Mouse (Mus musculus): ENCODE data around the gene Hemk1. TPM values are rescaled to one million over a fixed set of nuclear protein-coding genes. Genes with fewer than 3 reads are reported as not detected.

Hemk1 gene
- total RNA-seq, 1 experiment, result 29.1 TPM

DNA sequence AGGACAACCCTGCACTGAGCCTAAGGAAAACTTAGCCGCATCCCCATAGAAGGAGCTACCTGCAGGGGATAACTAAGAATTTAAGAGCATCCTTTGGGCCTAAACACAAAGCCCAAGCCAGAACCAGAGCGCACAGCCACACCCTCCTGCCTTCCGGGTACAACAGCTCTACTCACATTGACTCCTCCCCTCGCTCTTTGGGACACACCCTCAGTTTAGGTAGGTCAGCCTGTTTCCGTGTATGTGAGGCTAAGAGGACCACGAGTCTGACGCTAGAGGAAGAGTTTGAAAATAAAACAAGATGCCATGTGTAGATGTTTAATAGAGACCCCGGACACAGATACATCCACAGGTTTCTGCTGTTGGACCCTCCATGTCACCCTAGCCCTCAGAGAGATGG is 49.4 kb downstream of the Hemk1 start:
- in situ Hi-C loops (cut with MboI; ENCODE audit: low sequenced_read_pairs in 2 of 2, unreplicated experiment in 2 of 2), result no loop called here
- Histone ChIP-seq H3K4me1 (ENCODE audit: control insufficient read depth in 2 of 2, insufficient read depth in 2 of 2, low read length in 2 of 2, poor library complexity in 1 of 2) (peaks cover 2 to 25% of the 10 kb centered on the region in 2 experiments; a peak in 3 of 4 replicates), H3K9me3 (ENCODE audit: control insufficient read depth, insufficient read depth, low read depth, low read length) (no peaks in the 10 kb centered on the region), H3K9ac (ENCODE audit: insufficient read depth, low read depth, low read length, poor library complexity, severe bottlenecking) (peak overlapping the region; percentile 71), H3K4me3 (ENCODE audit: insufficient read depth in 1 of 2, low read depth in 1 of 2, low read length in 2 of 2, poor library complexity in 1 of 2, severe bottlenecking in 1 of 2) (peak overlapping the region; percentile 76 to 78), H3K36me3 (ENCODE audit: control insufficient read depth, insufficient read depth, low read length, poor library complexity, severe bottlenecking) (peaks cover 7% of the 10 kb centered on the region; the same call in 1 of the 2 replicates), H3K27ac (ENCODE audit: insufficient read depth, low read depth, low read length, poor library complexity, severe bottlenecking) (peak overlapping the region; percentile 20; the same call in 1 of the 2 replicates)
- DNase-seq (ENCODE audit: low read depth, low spot score), result peak; percentile 69
- TF ChIP-seq MAFK (IDR thresholded peaks at IDR 0.05; ENCODE audit: insufficient read depth, low read depth, low read length) (no peak), ZNF384 (IDR thresholded peaks at IDR 0.05; ENCODE audit: low read depth, low read length) (no peak), HCFC1 (IDR thresholded peaks at IDR 0.05; ENCODE audit: borderline replicate concordance, insufficient read depth, low read length) (no peak), CHD2 (IDR thresholded peaks at IDR 0.05; ENCODE audit: low read depth, low read length) (no peak), ZC3H11A (IDR thresholded peaks at IDR 0.05; ENCODE audit: borderline replicate concordance, low read depth, low read length) (no peak)

DNA sequence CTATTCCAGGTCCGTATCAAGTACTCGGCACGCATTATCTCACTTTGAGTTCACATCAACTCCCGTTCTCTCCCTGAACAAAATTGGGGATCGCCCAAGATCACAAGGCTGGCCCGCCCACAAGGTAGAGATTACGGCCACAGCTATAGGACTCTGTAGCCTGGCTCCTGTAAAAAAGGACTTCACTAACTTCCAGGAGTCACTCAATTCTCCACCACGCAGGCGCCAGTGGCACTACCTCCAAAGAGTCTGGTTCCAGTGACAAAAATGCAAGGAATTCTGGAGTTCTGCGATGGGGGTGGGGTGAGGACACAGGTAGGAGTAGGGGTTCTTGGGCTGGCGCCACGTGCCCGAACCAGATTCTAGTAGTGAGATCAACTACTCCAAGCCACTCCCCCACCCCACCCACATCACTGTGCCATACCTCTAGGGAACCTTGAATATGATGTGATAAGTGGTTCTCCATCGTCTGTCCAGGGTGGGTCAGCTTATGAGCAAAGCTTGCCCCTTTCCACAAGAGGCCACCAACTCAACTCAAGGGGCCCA is 50.0 kb downstream of the Hemk1 start:
- Histone ChIP-seq H3K27ac (ENCODE audit: insufficient read depth, low read depth, low read length, poor library complexity, severe bottlenecking) (no peak overlapping the region), H3K9ac (ENCODE audit: insufficient read depth, low read depth, low read length, poor library complexity, severe bottlenecking) (no peak overlapping the region), H3K9me3 (ENCODE audit: control insufficient read depth, insufficient read depth, low read depth, low read length) (no peaks in the 10 kb centered on the region), H3K4me3 (ENCODE audit: insufficient read depth in 1 of 2, low read depth in 1 of 2, low read length in 2 of 2, poor library complexity in 1 of 2, severe bottlenecking in 1 of 2) (peak overlapping the region; percentile 76 to 78; a peak in 3 of 4 replicates), H3K4me1 (ENCODE audit: control insufficient read depth in 2 of 2, insufficient read depth in 2 of 2, low read length in 2 of 2, poor library complexity in 1 of 2) (peaks cover 2 to 25% of the 10 kb centered on the region in 2 experiments; a peak in 3 of 4 replicates), H3K36me3 (ENCODE audit: control insufficient read depth, insufficient read depth, low read length, poor library complexity, severe bottlenecking) (peaks cover 7% of the 10 kb centered on the region; the same call in 1 of the 2 replicates)
- no peak for DNase-seq (ENCODE audit: low read depth, low spot score)
- in situ Hi-C loops (cut with MboI; ENCODE audit: low sequenced_read_pairs in 2 of 2, unreplicated experiment in 2 of 2), result no loop called here
- no peak for TF ChIP-seq ZNF384 (IDR thresholded peaks at IDR 0.05; ENCODE audit: low read depth, low read length)
- TF ChIP-seq MAFK (IDR thresholded peaks at IDR 0.05; ENCODE audit: insufficient read depth, low read depth, low read length), result no peak
- TF ChIP-seq CHD2 (IDR thresholded peaks at IDR 0.05; ENCODE audit: low read depth, low read length), result no peak
- TF ChIP-seq ZC3H11A (IDR thresholded peaks at IDR 0.05; ENCODE audit: borderline replicate concordance, low read depth, low read length), result no peak
- no peak for TF ChIP-seq HCFC1 (IDR thresholded peaks at IDR 0.05; ENCODE audit: borderline replicate concordance, insufficient read depth, low read length)

DNA sequence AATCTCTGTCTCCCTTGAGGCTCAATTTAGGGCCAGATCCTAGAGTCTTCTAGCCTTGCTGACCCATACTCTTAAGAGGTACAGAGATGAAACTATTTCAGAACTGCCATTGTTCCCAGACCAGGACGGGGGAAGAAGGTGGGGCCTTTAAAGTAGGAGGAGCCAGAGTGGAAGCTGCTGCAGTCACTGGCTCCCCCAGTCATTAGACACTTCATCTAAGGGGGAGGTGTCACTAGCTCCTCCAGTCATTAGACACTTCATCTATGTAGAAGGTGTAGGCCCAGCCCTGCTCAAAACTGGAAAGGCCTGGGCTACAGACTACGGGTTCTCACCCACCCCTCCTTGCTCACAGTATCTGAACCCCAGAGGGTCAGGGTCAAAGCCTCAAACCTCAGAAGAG is 50.9 kb downstream of the Hemk1 start:
- Histone ChIP-seq H3K4me1 (ENCODE audit: control insufficient read depth in 2 of 2, insufficient read depth in 2 of 2, low read length in 2 of 2, poor library complexity in 1 of 2) (peaks cover 2 to 25% of the 10 kb centered on the region in 2 experiments; a peak in 3 of 4 replicates), H3K9me3 (ENCODE audit: control insufficient read depth, insufficient read depth, low read depth, low read length) (no peaks in the 10 kb centered on the region), H3K27ac (ENCODE audit: insufficient read depth, low read depth, low read length, poor library complexity, severe bottlenecking) (no peak overlapping the region), H3K9ac (ENCODE audit: insufficient read depth, low read depth, low read length, poor library complexity, severe bottlenecking) (no peak overlapping the region), H3K36me3 (ENCODE audit: control insufficient read depth, insufficient read depth, low read length, poor library complexity, severe bottlenecking) (peaks cover 8% of the 10 kb centered on the region; the same call in 1 of the 2 replicates), H3K4me3 (ENCODE audit: insufficient read depth in 1 of 2, low read depth in 1 of 2, low read length in 2 of 2, poor library complexity in 1 of 2, severe bottlenecking in 1 of 2) (no peak overlapping the region)
- in situ Hi-C loops (cut with MboI; ENCODE audit: low sequenced_read_pairs in 2 of 2, unreplicated experiment in 2 of 2), result no loop called here
- no peak for DNase-seq (ENCODE audit: low read depth, low spot score)
- TF ChIP-seq HCFC1 (IDR thresholded peaks at IDR 0.05; ENCODE audit: borderline replicate concordance, insufficient read depth, low read length), result no peak
- TF ChIP-seq CHD2 (IDR thresholded peaks at IDR 0.05; ENCODE audit: low read depth, low read length), result no peak
- no peak for TF ChIP-seq ZNF384 (IDR thresholded peaks at IDR 0.05; ENCODE audit: low read depth, low read length)
- TF ChIP-seq MAFK (IDR thresholded peaks at IDR 0.05; ENCODE audit: insufficient read depth, low read depth, low read length), result no peak
- TF ChIP-seq ZC3H11A (IDR thresholded peaks at IDR 0.05; ENCODE audit: borderline replicate concordance, low read depth, low read length), result no peak

DNA sequence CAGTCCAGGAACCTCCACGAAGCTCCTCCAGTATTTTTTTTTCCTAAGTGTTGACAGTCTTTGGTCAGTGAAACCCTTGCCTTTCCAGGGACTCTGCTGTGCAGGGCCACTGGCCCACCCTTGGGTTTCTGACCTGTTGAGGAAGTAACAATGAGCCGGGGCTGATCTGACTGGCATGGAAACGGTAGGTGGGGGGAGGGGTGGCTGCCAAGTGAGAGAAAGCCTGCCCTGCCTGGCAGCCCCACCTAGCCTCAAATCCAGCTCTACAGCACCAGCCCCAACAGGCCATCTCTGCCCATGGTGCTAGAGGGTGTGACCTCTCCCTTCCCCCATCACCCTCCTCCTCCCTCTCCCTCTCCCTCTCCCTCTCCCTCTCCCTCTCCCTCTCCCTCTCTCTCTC is 53.1 kb downstream of the Hemk1 start:
- in situ Hi-C loops (cut with MboI; ENCODE audit: low sequenced_read_pairs in 2 of 2, unreplicated experiment in 2 of 2), result no loop called here
- DNase-seq (ENCODE audit: low read depth, low spot score), result no peak
- Histone ChIP-seq H3K27ac (ENCODE audit: insufficient read depth, low read depth, low read length, poor library complexity, severe bottlenecking) (no peak overlapping the region), H3K9me3 (ENCODE audit: control insufficient read depth, insufficient read depth, low read depth, low read length) (no peaks in the 10 kb centered on the region), H3K36me3 (ENCODE audit: control insufficient read depth, insufficient read depth, low read length, poor library complexity, severe bottlenecking) (peaks cover 8% of the 10 kb centered on the region; the same call in 1 of the 2 replicates), H3K9ac (ENCODE audit: insufficient read depth, low read depth, low read length, poor library complexity, severe bottlenecking) (no peak overlapping the region), H3K4me1 (ENCODE audit: control insufficient read depth in 2 of 2, insufficient read depth in 2 of 2, low read length in 2 of 2, poor library complexity in 1 of 2) (peaks cover under 1 to 37% of the 10 kb centered on the region in 2 experiments; a peak in 3 of 4 replicates), H3K4me3 (ENCODE audit: insufficient read depth in 1 of 2, low read depth in 1 of 2, low read length in 2 of 2, poor library complexity in 1 of 2, severe bottlenecking in 1 of 2) (no peak overlapping the region)
- TF ChIP-seq CHD2 (IDR thresholded peaks at IDR 0.05; ENCODE audit: low read depth, low read length) (no peak), MAFK (IDR thresholded peaks at IDR 0.05; ENCODE audit: insufficient read depth, low read depth, low read length) (no peak), HCFC1 (IDR thresholded peaks at IDR 0.05; ENCODE audit: borderline replicate concordance, insufficient read depth, low read length) (no peak), ZNF384 (IDR thresholded peaks at IDR 0.05; ENCODE audit: low read depth, low read length) (no peak), ZC3H11A (IDR thresholded peaks at IDR 0.05; ENCODE audit: borderline replicate concordance, low read depth, low read length) (no peak)

Measured in ES-E14 (cell line).